Mouse (Mus musculus) thymus, postnatal 10 days (tissue): ENCODE measurements around the gene Pkp4.

Source experiments
- DNase-seq, 2 experiments: peaks; one replicate each; pipeline ENCODE4 v3.0.0; 2021; ENCODE audit warnings: low spot score in 2 of 2

Pkp4 gene

GRCm38 (mm10) chr2:59272713-59273112 is 112.1 kb downstream of the Pkp4 start:
- DNase-seq, result no peak

GRCm38 (mm10) chr2:59280914-59281562 is 120.4 kb downstream of the Pkp4 start:
- no peak for DNase-seq

- no peak for DNase-seq
Measured at GRCm38 (mm10) chr2:59282966-59283365, 122.3 kb downstream of the Pkp4 start.

DNA sequence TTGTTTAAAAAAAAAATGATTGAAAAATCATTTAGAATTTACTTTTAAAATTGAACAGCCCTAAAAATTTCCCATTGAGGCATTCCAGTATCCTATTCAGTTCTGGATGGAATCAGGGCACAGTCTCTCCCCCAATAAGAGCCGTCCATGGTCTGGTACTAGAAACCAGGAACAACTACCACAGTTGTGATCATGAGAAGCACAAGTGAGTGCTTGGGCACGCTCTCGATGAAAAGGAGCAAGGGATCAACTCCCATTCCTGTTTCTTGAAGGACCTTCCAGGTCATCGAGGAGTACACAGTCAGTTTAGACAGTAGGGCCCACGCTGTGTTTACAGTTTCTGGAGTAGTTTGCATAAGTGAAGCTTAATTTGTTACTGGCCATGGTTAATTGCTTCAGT is 123.6 kb downstream of the Pkp4 start:
- no peak for DNase-seq

- DNase-seq, result no peak
Measured at GRCm38 (mm10) chr2:59284734-59285490, 124.3 kb downstream of the Pkp4 start.

- no peak for DNase-seq
Measured at GRCm38 (mm10) chr2:59285581-59285980, 124.9 kb downstream of the Pkp4 start.

DNA sequence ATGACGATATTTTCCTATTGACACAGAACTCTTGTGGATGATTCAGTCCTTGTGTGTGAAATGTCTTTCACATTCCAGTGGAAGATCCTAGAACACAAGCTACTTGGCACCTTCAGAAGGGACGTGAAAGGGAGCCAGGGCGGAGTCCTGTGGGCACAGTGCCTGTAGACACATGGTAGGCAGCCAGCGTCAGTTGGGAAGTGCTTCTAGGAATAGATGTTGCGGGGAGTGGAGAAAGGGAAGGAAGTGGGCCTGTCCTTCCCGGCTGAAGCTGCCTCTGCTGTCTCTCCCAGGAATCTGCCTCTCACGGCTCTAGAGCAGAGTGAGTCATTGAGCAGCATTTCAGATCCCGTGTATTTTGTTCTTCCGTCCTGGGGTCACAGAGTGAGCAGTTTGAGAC is 125.6 kb downstream of the Pkp4 start:
- no peak for DNase-seq

- no peak for DNase-seq
Measured at GRCm38 (mm10) chr2:59287630-59288029, 127.0 kb downstream of the Pkp4 start.

DNA sequence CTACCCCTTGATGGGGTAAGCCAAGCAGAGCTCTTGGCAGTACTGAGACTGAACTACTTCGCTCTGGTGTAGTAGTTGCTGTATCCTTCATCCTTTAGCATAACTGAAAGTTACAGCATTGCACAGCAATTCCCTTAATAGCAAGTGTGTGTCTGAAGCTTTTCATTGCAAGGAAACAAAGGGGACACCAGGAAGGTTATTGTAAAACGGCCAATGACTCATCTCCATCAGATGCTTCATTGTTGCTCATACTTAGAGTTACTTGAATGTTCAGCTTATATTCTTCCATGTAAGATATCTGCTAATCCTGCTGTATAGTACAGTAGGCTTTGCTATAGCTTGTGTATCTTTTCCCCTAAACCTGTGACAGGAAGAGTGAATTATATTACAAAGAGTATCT is 128.8 kb downstream of the Pkp4 start:
- no peak for DNase-seq

GRCm38 (mm10) chr2:59290391-59290790 is 129.7 kb downstream of the Pkp4 start:
- no peak for DNase-seq

DNA sequence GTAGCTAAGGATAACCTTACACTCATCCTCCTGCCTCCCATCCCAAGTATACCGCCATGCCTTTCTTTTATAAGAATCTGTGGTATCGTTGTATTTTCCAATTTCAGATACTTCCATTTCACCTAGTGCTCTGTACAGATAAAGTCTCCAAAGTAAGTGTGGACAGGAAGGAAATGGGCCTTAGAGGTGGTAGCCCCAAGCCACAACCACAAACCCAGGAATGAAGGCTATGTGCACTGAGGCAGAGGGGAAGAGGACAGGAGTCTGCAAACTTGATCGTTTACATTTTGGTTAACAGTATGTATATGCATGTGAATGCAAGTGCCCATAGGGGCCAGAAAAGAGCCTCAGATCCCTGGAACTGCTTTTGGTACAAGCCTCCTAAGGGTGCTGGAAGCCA is 139.2 kb downstream of the Pkp4 start:
- no peak for DNase-seq

- DNase-seq, result no peak
Measured at GRCm38 (mm10) chr2:59301671-59302070, 141.0 kb downstream of the Pkp4 start.

GRCm38 (mm10) chr2:59302430-59302829 is 141.8 kb downstream of the Pkp4 start:
- no peak for DNase-seq

DNA sequence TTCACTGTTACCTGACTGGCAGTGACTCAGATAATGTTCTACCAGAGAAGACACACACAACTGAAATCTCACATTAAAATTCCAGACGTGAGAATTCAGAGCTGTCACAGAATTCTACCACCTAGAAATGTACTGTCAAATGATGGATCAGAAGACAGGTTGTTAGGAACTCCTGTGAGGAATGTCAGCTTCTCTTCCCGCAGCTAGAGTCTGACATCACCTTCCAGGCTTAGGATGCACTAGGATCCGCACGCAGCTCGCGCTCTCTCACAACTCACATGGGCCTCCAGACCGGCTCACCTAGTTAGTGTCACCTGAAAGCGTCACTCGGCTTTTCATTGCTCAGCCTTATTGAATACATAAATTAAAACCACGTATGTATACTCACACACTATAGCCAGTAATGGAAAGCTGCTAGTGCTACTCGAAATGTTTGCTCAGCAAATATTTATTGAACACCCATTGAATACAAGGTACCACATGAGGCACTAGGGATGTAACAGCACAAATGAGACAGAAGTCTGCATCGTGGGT is 142.9 kb downstream of the Pkp4 start:
- no peak for DNase-seq

DNA sequence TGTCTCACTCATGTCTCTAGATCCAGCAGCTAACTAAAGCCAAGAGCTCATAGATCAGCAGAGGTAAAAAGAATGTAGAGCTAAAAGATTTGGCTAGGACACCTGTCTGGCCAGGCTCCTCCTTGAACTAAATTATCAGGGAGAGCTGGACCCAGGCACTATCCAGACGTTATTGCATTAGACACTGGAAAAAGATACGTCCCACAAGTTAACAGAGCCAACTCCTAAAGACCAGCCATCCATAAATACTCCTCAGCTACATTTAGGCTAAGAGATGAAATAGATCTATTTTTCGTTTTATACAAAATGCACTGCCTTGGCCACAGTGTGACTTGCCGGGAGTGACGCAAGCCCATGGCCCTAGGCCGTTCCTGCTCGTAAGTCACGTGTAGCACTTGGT is 146.7 kb downstream of the Pkp4 start:
- DNase-seq, result no peak

- DNase-seq, result no peak
Measured at GRCm38 (mm10) chr2:59308055-59308454, 147.4 kb downstream of the Pkp4 start.

DNA sequence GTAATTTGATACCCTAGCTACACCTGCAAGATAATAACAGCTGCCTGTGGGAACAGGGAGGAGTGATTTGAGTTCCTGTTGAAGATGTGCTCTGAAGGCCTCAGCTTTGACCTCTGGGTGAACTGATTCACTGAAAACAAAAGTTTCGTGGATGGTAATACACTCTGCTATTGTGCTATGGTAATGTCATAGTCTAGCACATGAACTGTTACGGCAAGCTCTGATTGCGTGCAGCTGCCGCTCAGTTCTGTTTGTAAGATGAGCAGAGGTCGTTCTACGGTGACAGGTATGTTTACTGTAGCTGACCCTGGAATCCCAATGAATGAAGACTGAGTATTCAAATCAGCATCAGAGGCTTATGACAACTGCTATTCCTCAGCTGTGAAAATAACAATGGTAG is 152.6 kb downstream of the Pkp4 start:
- no peak for DNase-seq

- DNase-seq, result no peak
Measured at GRCm38 (mm10) chr2:59318631-59319030, 158.0 kb downstream of the Pkp4 start.

- DNase-seq, result no peak
Measured at GRCm38 (mm10) chr2:59327946-59328345, 167.3 kb downstream of the Pkp4 start.

- DNase-seq, result no peak
Measured at GRCm38 (mm10) chr2:59331093-59331492, 170.4 kb downstream of the Pkp4 start.

GRCm38 (mm10) chr2:59332523-59332922 is 171.9 kb downstream of the Pkp4 start:
- DNase-seq, result no peak

DNA sequence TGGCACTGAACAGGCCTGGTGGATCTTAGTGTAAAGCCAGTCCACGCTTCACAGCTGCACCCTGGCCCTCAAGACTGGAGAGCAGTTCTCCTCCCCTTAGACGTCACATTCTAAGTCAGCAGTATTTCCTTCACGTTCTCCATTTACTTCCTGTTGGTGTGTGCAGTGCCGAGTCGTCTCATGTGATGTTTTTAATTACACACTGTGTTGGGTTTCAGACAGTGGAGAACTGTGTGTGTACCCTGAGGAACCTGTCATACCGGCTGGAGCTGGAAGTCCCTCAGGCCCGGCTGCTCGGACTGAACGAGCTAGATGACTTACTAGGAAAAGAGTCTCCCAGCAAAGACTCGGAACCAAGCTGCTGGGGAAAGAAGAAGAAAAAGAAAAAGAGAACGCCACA is 177.9 kb downstream of the Pkp4 start:
- DNase-seq, result no peak

DNA sequence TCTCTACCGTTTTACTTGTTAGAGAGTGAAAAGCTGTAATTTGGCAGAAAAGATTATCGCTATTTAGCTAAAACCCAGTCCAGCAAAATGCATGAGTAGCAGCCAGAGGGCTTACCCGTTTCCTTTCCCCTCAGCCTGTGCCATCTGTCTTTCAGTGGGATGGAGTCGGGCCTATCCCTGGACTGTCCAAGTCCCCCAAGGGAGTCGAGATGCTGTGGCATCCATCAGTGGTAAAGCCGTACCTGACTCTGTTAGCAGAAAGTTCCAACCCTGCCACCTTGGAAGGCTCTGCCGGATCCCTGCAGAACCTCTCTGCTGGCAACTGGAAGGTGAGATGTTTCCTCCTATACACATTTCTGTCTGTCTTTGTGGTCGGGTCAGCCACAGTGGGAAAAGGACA is 178.3 kb downstream of the Pkp4 start:
- no peak for DNase-seq
